Mouse (Mus musculus): ENCODE results near the gene 5430419D17Rik. TPM values are rescaled to one million over a fixed set of nuclear protein-coding genes. Genes with fewer than 3 reads are reported as not detected.

Gene 5430419D17Rik
- polyA plus RNA-seq, 1 experiment: not detected

- no peak overlapping the region for H3K4me3 ChIP-seq (replicated peaks; ENCODE audit: control insufficient read depth, low read depth, low read length)
- H3K27ac ChIP-seq (ENCODE audit: control insufficient read depth, insufficient read depth, low read depth, low read length, poor library complexity): no peak overlapping the region
- TF ChIP-seq CTCF (IDR thresholded peaks at IDR 0.05; ENCODE audit: control insufficient read depth, insufficient read depth, low read length) (no peak), POLR2A (IDR thresholded peaks at IDR 0.05; ENCODE audit: borderline replicate concordance, control insufficient read depth, low read depth, low read length) (no peak)
- WGBS: 57% methylated on average over 6 of the region's 6 CpGs
- H3K4me1 ChIP-seq (ENCODE audit: control insufficient read depth, insufficient read depth, low read length): no peaks in the 10 kb centered on the region; the same call in 1 of the 2 replicates
These were observed 86.7 kb downstream of the 5430419D17Rik start for GRCm38 (mm10) chr7:131260946-131261345.

DNA sequence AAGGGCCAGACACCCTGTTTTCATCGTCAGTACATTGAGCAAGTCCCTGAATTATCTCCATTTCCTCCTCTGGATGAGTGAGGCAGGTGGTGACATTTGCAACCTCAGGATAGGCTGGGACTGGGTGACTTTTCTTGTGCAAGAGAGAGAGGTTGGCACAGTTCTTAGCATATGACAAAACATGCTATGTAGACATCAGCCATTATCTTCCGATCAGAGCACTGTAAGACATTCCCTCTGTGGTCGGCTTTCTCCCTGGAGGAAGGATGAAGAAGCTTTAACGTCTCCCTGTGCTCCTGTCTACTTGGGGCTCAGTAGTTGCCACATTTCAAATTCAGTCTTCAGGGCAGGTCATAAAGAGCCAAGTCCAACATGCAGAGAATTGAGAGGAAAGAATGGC, 90.0 kb downstream of the 5430419D17Rik start:
- Histone ChIP-seq H3K27ac (ENCODE audit: control insufficient read depth, insufficient read depth, low read depth, low read length, poor library complexity) (no peak overlapping the region), H3K4me1 (ENCODE audit: control insufficient read depth, insufficient read depth, low read length) (no peaks in the 10 kb centered on the region), H3K4me3 (replicated peaks; ENCODE audit: control insufficient read depth, low read depth, low read length) (no peak overlapping the region)
- WGBS: 69% methylated on average over 4 of the region's 4 CpGs
- TF ChIP-seq CTCF (IDR thresholded peaks at IDR 0.05; ENCODE audit: control insufficient read depth, insufficient read depth, low read length) (no peak), POLR2A (IDR thresholded peaks at IDR 0.05; ENCODE audit: borderline replicate concordance, control insufficient read depth, low read depth, low read length) (no peak)

DNA sequence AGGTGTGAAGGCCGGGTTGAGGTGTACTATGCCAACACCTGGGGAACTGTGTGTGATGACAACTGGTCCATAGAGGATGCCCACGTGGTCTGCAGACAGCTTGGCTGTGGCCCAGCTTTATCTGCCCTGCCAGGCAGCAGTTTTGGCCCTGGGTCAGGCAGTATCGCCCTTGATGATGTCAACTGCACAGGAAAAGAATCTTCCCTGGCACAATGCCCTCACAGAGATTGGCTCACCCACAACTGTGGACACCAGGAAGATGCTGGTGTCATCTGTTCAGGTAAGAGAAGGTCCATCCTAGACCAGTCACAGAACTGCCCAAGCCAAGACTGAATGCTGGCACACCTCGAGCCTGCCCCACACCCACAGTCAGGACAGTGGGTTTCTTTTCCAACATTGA, 91.6 kb downstream of the 5430419D17Rik start:
- no peaks in the 10 kb centered on the region for H3K4me1 ChIP-seq (ENCODE audit: control insufficient read depth, insufficient read depth, low read length)
- WGBS: 61% methylated on average over 4 of the region's 4 CpGs
- no peak overlapping the region for H3K27ac ChIP-seq (ENCODE audit: control insufficient read depth, insufficient read depth, low read depth, low read length, poor library complexity)
- H3K4me3 ChIP-seq (replicated peaks; ENCODE audit: control insufficient read depth, low read depth, low read length): no peak overlapping the region
- TF ChIP-seq POLR2A (IDR thresholded peaks at IDR 0.05; ENCODE audit: borderline replicate concordance, control insufficient read depth, low read depth, low read length) (no peak), CTCF (IDR thresholded peaks at IDR 0.05; ENCODE audit: control insufficient read depth, insufficient read depth, low read length) (no peak)

DNA sequence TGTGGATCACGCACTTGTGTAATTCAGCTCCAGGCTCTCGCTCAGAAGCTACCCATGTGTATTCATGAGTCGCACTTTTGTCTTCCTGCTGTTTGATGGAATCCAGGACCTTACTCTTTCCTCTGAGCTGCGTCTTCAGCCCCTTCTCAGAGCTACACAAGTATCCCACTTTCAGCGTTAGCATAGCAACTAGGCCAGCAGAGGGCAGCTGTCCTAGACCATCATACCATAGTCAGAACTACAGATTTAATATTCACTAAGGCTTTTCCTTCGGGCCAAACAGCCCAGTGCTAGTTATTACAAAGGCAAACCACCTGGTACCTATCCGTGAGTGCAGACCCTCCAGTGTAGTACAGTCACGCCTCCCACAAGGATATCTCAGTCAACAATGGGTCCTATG, 122.9 kb downstream of the 5430419D17Rik start:
- no peak for TF ChIP-seq CTCF (IDR thresholded peaks at IDR 0.05; ENCODE audit: control insufficient read depth, insufficient read depth, low read length)
- no peak for TF ChIP-seq POLR2A (IDR thresholded peaks at IDR 0.05; ENCODE audit: borderline replicate concordance, control insufficient read depth, low read depth, low read length)
- H3K4me3 ChIP-seq (replicated peaks; ENCODE audit: control insufficient read depth, low read depth, low read length): no peak overlapping the region
- WGBS: 72% methylated on average over 8 of the region's 8 CpGs
- H3K27ac ChIP-seq (ENCODE audit: control insufficient read depth, insufficient read depth, low read depth, low read length, poor library complexity): no peak overlapping the region
- no peaks in the 10 kb centered on the region for H3K4me1 ChIP-seq (ENCODE audit: control insufficient read depth, insufficient read depth, low read length)

DNA sequence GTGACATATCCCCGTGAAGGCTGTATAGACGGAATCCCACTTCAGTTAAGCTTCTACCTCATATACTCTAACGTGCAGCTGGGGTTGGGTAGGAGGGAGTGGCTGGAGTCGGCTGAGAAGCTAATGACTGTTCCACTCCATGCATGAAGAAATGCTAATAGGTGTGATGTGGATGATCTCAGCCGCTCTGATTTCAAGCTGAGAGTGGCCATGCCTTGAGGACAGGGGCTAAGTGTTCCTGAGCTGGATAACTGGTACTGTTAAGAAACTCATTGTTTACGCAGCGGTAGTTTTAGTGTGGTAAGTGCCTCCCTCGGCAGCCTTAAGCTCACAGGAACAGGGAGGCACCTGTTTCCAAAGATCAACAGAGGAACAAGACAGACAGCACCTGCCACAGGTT, 129.1 kb downstream of the 5430419D17Rik start:
- TF ChIP-seq CTCF (IDR thresholded peaks at IDR 0.05; ENCODE audit: control insufficient read depth, insufficient read depth, low read length) (no peak), POLR2A (IDR thresholded peaks at IDR 0.05; ENCODE audit: borderline replicate concordance, control insufficient read depth, low read depth, low read length) (no peak)
- 75% methylated on average over 8 of the region's 8 CpGs for WGBS
- H3K27ac ChIP-seq (ENCODE audit: control insufficient read depth, insufficient read depth, low read depth, low read length, poor library complexity): no peak overlapping the region
- H3K4me1 ChIP-seq (ENCODE audit: control insufficient read depth, insufficient read depth, low read length): no peaks in the 10 kb centered on the region
- no peak overlapping the region for H3K4me3 ChIP-seq (replicated peaks; ENCODE audit: control insufficient read depth, low read depth, low read length)

- WGBS: 64% methylated on average over 5 of the region's 5 CpGs
These were observed 132.5 kb downstream of the 5430419D17Rik start for GRCm38 (mm10) chr7:131306733-131307132.

DNA sequence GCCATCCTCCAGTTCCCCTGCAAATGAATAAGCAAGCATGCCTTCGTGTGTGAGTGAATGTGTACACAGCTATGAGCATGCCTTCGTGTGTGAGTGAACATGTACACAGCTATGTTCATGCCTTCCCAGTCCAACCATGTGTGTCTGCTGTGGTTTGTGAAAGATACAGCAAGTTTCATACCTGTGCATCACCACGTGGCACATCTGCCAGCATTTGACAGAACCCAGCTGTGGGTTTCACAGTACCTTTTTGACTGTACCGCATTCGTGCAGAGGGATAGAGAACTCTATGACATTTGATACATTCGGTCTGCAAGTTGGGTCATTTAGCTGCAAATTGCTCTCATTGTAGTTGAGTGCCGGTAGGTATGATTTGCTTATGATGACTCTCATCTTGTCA, 140.3 kb downstream of the 5430419D17Rik start:
- Histone ChIP-seq H3K4me3 (replicated peaks; ENCODE audit: control insufficient read depth, low read depth, low read length) (no peak overlapping the region), H3K27ac (ENCODE audit: control insufficient read depth, insufficient read depth, low read depth, low read length, poor library complexity) (no peak overlapping the region), H3K4me1 (ENCODE audit: control insufficient read depth, insufficient read depth, low read length) (no peaks in the 10 kb centered on the region)
- TF ChIP-seq POLR2A (IDR thresholded peaks at IDR 0.05; ENCODE audit: borderline replicate concordance, control insufficient read depth, low read depth, low read length) (no peak), CTCF (IDR thresholded peaks at IDR 0.05; ENCODE audit: control insufficient read depth, insufficient read depth, low read length) (no peak)
- 75% methylated on average over 7 of the region's 7 CpGs for WGBS

More at GRCm38 (mm10) chr7:131306733-131307132, 132.5 kb downstream of the 5430419D17Rik start:
- Histone ChIP-seq H3K27ac (ENCODE audit: control insufficient read depth, insufficient read depth, low read depth, low read length, poor library complexity) (no peak overlapping the region), H3K4me3 (replicated peaks; ENCODE audit: control insufficient read depth, low read depth, low read length) (no peak overlapping the region), H3K4me1 (ENCODE audit: control insufficient read depth, insufficient read depth, low read length) (no peaks in the 10 kb centered on the region)
- TF ChIP-seq CTCF (IDR thresholded peaks at IDR 0.05; ENCODE audit: control insufficient read depth, insufficient read depth, low read length): no peak
- no peak for TF ChIP-seq POLR2A (IDR thresholded peaks at IDR 0.05; ENCODE audit: borderline replicate concordance, control insufficient read depth, low read depth, low read length)

- Histone ChIP-seq H3K27ac (ENCODE audit: control insufficient read depth, insufficient read depth, low read depth, low read length, poor library complexity) (no peak overlapping the region), H3K4me1 (ENCODE audit: control insufficient read depth, insufficient read depth, low read length) (no peaks in the 10 kb centered on the region), H3K4me3 (replicated peaks; ENCODE audit: control insufficient read depth, low read depth, low read length) (no peak overlapping the region)
- TF ChIP-seq POLR2A (IDR thresholded peaks at IDR 0.05; ENCODE audit: borderline replicate concordance, control insufficient read depth, low read depth, low read length) (no peak), CTCF (IDR thresholded peaks at IDR 0.05; ENCODE audit: control insufficient read depth, insufficient read depth, low read length) (no peak)
- WGBS: 69% methylated on average over 12 of the region's 12 CpGs
These were observed 143.4 kb downstream of the 5430419D17Rik start for GRCm38 (mm10) chr7:131317587-131317986.

DNA sequence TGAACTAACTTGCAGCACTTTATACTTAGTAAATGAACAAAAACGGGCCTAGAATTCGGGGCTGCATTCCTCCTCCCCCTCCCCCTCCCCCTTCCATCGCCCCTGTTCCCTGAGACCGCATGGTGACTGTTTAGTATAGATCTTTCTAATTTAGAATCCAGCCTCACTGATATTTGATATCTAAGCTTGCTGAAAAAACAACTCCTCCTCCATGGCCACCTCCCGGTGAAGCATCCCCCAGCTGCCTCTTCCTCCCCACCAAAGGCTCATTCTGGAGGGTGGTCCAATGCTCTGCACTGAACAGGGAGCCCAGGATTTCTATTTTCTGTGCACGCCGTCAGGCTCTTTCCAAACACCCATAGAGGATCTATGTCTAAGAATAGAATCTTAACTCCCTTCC, 144.1 kb downstream of the 5430419D17Rik start:
- no peak overlapping the region for H3K27ac ChIP-seq (ENCODE audit: control insufficient read depth, insufficient read depth, low read depth, low read length, poor library complexity)
- H3K4me3 ChIP-seq (replicated peaks; ENCODE audit: control insufficient read depth, low read depth, low read length): no peak overlapping the region
- no peaks in the 10 kb centered on the region for H3K4me1 ChIP-seq (ENCODE audit: control insufficient read depth, insufficient read depth, low read length)
- TF ChIP-seq POLR2A (IDR thresholded peaks at IDR 0.05; ENCODE audit: borderline replicate concordance, control insufficient read depth, low read depth, low read length) (no peak), CTCF (IDR thresholded peaks at IDR 0.05; ENCODE audit: control insufficient read depth, insufficient read depth, low read length) (no peak)
- WGBS: 85% methylated on average over 5 of the region's 7 CpGs
